Mouse (Mus musculus): ENCODE measurements around the gene Vangl1. TPM values are rescaled to one million over a fixed set of nuclear protein-coding genes. Genes with fewer than 3 reads are reported as not detected.

Vangl1 gene
- total and polyA plus RNA-seq, 3 experiments = not detected

DNA sequence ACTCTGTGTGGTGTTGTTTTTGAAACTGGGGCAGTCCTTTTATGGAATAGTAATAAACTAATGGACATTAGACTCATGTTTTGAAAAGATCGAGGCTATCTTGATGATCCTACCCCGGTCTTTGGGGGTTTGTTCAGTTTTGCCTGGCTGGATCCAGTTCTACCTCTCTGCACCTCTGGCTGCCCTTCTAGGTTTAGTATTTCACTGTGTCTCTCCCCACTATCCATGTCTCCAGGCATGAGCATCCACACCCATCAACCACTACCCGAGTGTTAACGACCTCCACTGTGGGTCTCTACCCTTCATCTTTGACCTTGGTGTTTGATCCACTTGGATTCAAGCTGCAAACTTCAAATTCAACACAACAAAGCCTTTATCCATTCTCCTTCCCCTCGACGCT is 58.1 kb downstream of the Vangl1 start:
- Histone ChIP-seq H3K9me3 (replicated peaks; ENCODE audit: low read length) (no peaks in the 10 kb centered on the region), H3K36me3 (replicated peaks in 1 of 2; ENCODE audit: control insufficient read depth in 1 of 2, insufficient read depth in 1 of 2, low read length in 1 of 2) (no peaks in the 10 kb centered on the region), H3K4me2 (ENCODE audit: insufficient read depth, low read depth, poor library complexity, severe bottlenecking) (no peak overlapping the region), H3K9ac (ENCODE audit: insufficient read depth, low read depth) (no peak overlapping the region), H3K27me3 (replicated peaks) (no peaks in the 10 kb centered on the region), H3K27ac (ENCODE audit: insufficient read depth, low read depth) (no peak overlapping the region), H3K4me3 (replicated peaks in 1 of 3; ENCODE audit: low read depth in 2 of 3, low read length in 2 of 3, poor library complexity in 1 of 3) (no peak overlapping the region), H3K4me1 (ENCODE audit: control insufficient read depth in 1 of 2, insufficient read depth in 2 of 2) (no peaks in the 10 kb centered on the region), H3K79me2 (replicated peaks; ENCODE audit: control insufficient read depth, extremely low read depth, insufficient read depth, poor library complexity, severe bottlenecking) (no peaks in the 10 kb centered on the region)
- TF ChIP-seq ZC3H11A (IDR thresholded peaks at IDR 0.05; ENCODE audit: low read depth, low read length) (no peak), NRF1 (IDR thresholded peaks at IDR 0.05; ENCODE audit: low read depth, low read length) (no peak), ETS1 (conservative IDR thresholded peaks at IDR 0.05; ENCODE audit: low read depth, low read length) (no peak), E2F4 (IDR thresholded peaks at IDR 0.05; ENCODE audit: insufficient replicate concordance, low read depth, low read length) (no peak), TCF12 (IDR thresholded peaks at IDR 0.05; ENCODE audit: low read depth, low read length) (no peak), IRF4 (IDR thresholded peaks at IDR 0.05; ENCODE audit: low read depth, low read length) (no peak), POLR2AphosphoS2 (IDR thresholded peaks at IDR 0.05; ENCODE audit: low read depth, low read length) (no peak), USF2 (conservative IDR thresholded peaks at IDR 0.05; ENCODE audit: low read depth, low read length) (no peak), MEF2A (IDR thresholded peaks at IDR 0.05; ENCODE audit: borderline replicate concordance, low read depth, low read length) (no peak), CTCF (conservative IDR thresholded peaks at IDR 0.05 in 1 of 2, IDR thresholded peaks at IDR 0.05 in 1 of 2; ENCODE audit: low read depth in 2 of 2, low read length in 2 of 2) (no peak), SIN3A (IDR thresholded peaks at IDR 0.05; ENCODE audit: low read length) (no peak), POLR2A (IDR thresholded peaks at IDR 0.05; ENCODE audit: low read depth, low read length) (no peak), KAT2A (IDR thresholded peaks at IDR 0.05; ENCODE audit: insufficient replicate concordance, low read length) (no peak), GABPA (IDR thresholded peaks at IDR 0.05; ENCODE audit: insufficient replicate concordance, low read depth, low read length) (no peak), RCOR1 (conservative IDR thresholded peaks at IDR 0.05; ENCODE audit: low read depth, low read length) (no peak), CHD1 (IDR thresholded peaks at IDR 0.05; ENCODE audit: low read depth, low read length) (no peak), JUND (conservative IDR thresholded peaks at IDR 0.05; ENCODE audit: low read depth, low read length) (no peak), ZKSCAN1 (IDR thresholded peaks at IDR 0.05; ENCODE audit: borderline replicate concordance, low read depth, low read length) (no peak), MAFK (IDR thresholded peaks at IDR 0.05; ENCODE audit: insufficient replicate concordance, low read length) (no peak)
- dilution Hi-C loops (cut with MboI; ENCODE audit: extremely low pct_ligation_motif_present, extremely low pct_unique_long_range_greater_than_20kb, low sequenced_read_pairs) = no loop called here
- no peak for DNase-seq (ENCODE audit: extremely low read depth)
- in situ Hi-C loops (cut with MboI; ENCODE audit: low pct_ligation_motif_present, low pct_unique_long_range_greater_than_20kb, low sequenced_read_pairs) = no loop called here

DNA sequence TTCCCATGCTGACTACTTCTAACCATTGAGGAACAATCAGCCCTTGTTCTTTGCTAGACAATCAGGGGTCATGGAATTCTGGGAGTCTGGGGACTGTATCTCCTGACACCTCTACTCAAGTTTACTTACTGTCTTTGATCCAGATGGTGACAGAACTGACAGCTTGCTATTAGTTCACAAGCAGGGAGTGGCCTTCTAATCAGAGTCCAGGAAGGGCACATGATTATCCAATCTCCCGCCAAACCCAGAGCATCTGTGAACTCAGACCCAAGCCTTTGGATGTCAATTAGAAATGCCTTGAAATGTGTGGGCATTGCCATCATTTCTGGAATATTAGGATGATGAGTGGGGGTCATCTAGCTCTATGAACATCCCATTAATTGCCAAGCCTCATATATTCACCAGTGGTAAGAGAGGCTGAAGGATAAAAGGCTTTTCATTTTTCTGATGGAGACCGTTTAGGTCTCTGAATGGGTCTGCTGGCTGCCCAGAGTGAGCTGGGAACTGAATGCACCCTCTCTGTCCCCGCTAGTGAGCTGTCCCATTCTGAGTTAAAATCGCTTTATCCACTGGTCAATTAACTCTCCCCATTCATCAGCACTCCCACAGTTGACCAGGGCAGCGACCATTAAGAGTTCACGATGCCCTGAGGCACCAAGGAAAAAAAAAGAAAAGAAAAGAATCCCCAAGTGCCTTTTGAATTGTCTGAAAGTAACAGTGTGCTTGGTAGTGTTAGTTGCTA is 58.7 kb downstream of the Vangl1 start:
- Histone ChIP-seq H3K4me1 (ENCODE audit: control insufficient read depth in 1 of 2, insufficient read depth in 2 of 2) (no peaks in the 10 kb centered on the region), H3K4me2 (ENCODE audit: insufficient read depth, low read depth, poor library complexity, severe bottlenecking) (no peak overlapping the region), H3K27me3 (replicated peaks) (no peaks in the 10 kb centered on the region), H3K4me3 (replicated peaks in 1 of 3; ENCODE audit: low read depth in 2 of 3, low read length in 2 of 3, poor library complexity in 1 of 3) (no peak overlapping the region), H3K79me2 (replicated peaks; ENCODE audit: control insufficient read depth, extremely low read depth, insufficient read depth, poor library complexity, severe bottlenecking) (no peaks in the 10 kb centered on the region), H3K9ac (ENCODE audit: insufficient read depth, low read depth) (no peak overlapping the region), H3K36me3 (replicated peaks in 1 of 2; ENCODE audit: control insufficient read depth in 1 of 2, insufficient read depth in 1 of 2, low read length in 1 of 2) (no peaks in the 10 kb centered on the region), H3K27ac (ENCODE audit: insufficient read depth, low read depth) (no peak overlapping the region), H3K9me3 (replicated peaks; ENCODE audit: low read length) (no peaks in the 10 kb centered on the region)
- no peak for DNase-seq (ENCODE audit: extremely low read depth)
- in situ Hi-C loops (cut with MboI; ENCODE audit: low pct_ligation_motif_present, low pct_unique_long_range_greater_than_20kb, low sequenced_read_pairs) = no loop called here
- dilution Hi-C loops (cut with MboI; ENCODE audit: extremely low pct_ligation_motif_present, extremely low pct_unique_long_range_greater_than_20kb, low sequenced_read_pairs) = no loop called here
- TF ChIP-seq SMC3 (IDR thresholded peaks at IDR 0.05; ENCODE audit: low read depth, low read length) (no peak), TCF12 (IDR thresholded peaks at IDR 0.05; ENCODE audit: low read depth, low read length) (no peak), RCOR1 (conservative IDR thresholded peaks at IDR 0.05; ENCODE audit: low read depth, low read length) (no peak), POLR2AphosphoS2 (IDR thresholded peaks at IDR 0.05; ENCODE audit: low read depth, low read length) (no peak), EP300 (IDR thresholded peaks at IDR 0.05; ENCODE audit: low read length) (no peak), USF2 (conservative IDR thresholded peaks at IDR 0.05; ENCODE audit: low read depth, low read length) (no peak), MAX (IDR thresholded peaks at IDR 0.05; ENCODE audit: low read length) (no peak), POLR2A (IDR thresholded peaks at IDR 0.05; ENCODE audit: low read depth, low read length) (no peak)

Data from CH12.LX (cell line).